Mouse (Mus musculus) liver, embryonic 11.5 days (tissue): Measurements from ENCODE around the gene Cpt1c. TPM values are rescaled to one million over a fixed set of nuclear protein-coding genes. Genes with fewer than 3 reads are reported as not detected.

Experiments
- ATAC-seq: fragments of 200-750 bp; cut with Nextera tagmentation; replicated peaks from 2 replicates; pipeline ENCODE4 v1.8.0; 2017; ENCODE audit warnings: moderate number of reproducible peaks, mild to moderate bottlenecking, moderate TSS enrichment, moderate library complexity; ENCODE audit not compliant: low FRiP score
- DNase-seq: peaks from one replicate; pipeline ENCODE4 v3.0.0-alpha.2; 2017; ENCODE audit warnings: low spot score
- H3K27ac ChIP-seq: fragments of 300-500 bp; sonication (generic); 2 replicates; pipeline ENCODE4 v1.5.1; 2014; ENCODE audit warnings: mild to moderate bottlenecking, low read depth, low read length, control low read depth
- H3K27me3 ChIP-seq: fragments of 300-500 bp; sonication (generic); replicated peaks from 2 replicates; pipeline ENCODE4 v1.6.1; 2014; ENCODE audit warnings: low read length, mixed read lengths; ENCODE audit not compliant: control insufficient read depth, insufficient read depth
- H3K36me3 ChIP-seq: fragments of 300-500 bp; sonication (generic); 2 replicates; pipeline ENCODE4 v1.6.1; 2014; ENCODE audit warnings: mild to moderate bottlenecking, low read length, moderate library complexity, mixed read lengths; ENCODE audit not compliant: control insufficient read depth, insufficient read depth
- H3K4me1 ChIP-seq: fragments of 300-500 bp; sonication (generic); replicated peaks from 2 replicates; pipeline ENCODE4 v1.6.1; 2014; ENCODE audit warnings: low read length, mixed read lengths; ENCODE audit not compliant: control insufficient read depth, insufficient read depth
- H3K4me2 ChIP-seq: fragments of 300-500 bp; sonication (generic); 2 replicates; pipeline ENCODE4 v1.6.1; 2014; ENCODE audit warnings: mild to moderate bottlenecking, control low read depth, moderate library complexity
- H3K4me3 ChIP-seq: fragments of 300-500 bp; sonication (generic); 2 replicates; pipeline ENCODE4 v1.5.1; 2014; ENCODE audit warnings: low read depth, low read length, control low read depth
- H3K9ac ChIP-seq: fragments of 300-500 bp; sonication (generic); 2 replicates; pipeline ENCODE4 v1.6.1; 2014; ENCODE audit warnings: low read depth, low read length, control low read depth
- H3K9me3 ChIP-seq: fragments of 300-500 bp; sonication (generic); 2 replicates; pipeline ENCODE4 v1.6.1; 2016; ENCODE audit warnings: low read length, inconsistent platforms, mixed read lengths; ENCODE audit not compliant: control insufficient read depth
- WGBS: fragments of 180-500 bp; shearing (Covaris S2); extraction: QIAGEN DNeasy Blood & Tissue Kit; methylation state at CpG from one replicate; pipeline ENCODE4 v1.1.7; 2014; 5-methylcytosine and 5-hydroxymethylcytosine counted together
- polyA plus RNA-seq: library from polyadenylated mRNA; unstranded; fragments of >200 nt; fragmentation: Nextera tagmentation; extraction: Ambion mirVana; gene quantifications from 2 replicates; pipeline ENCODE4 v1.2.1, GENCODE M21; 2014

Cpt1c gene
- polyA plus RNA-seq, 1 experiment from 2014 or later: 8.2 TPM

DNA sequence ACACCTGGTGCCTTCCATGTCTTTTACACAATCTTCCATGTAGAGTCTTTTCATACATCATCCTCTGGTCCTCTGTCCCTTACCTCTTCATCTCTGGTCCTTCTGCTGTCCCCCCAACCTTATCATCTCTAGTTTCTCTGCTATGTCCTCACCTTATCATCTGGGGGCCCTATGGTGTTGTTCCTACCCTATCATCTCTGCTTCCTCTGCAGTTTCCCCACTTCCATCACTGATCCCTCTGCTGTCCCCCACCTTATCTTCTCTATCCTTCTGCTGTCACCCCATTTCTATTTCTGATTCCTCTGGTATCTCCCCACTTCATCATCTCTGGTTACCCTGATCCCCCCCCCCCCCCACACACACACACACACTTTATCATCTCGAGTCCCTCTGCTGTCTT is 46.1 kb downstream of the Cpt1c start:
- Histone ChIP-seq H3K36me3 (peaks cover 11% of the 10 kb centered on the region; the same call in 1 of the 2 replicates), H3K27ac (peak overlapping the region; percentile 96), H3K4me1 (peaks cover 24% of the 10 kb centered on the region), H3K4me2 (peak overlapping the region; percentile 80), H3K27me3 (no peaks in the 10 kb centered on the region), H3K9me3 (no peaks in the 10 kb centered on the region), H3K4me3 (peak overlapping the region; percentile 99), H3K9ac (peak overlapping the region; percentile 92)
- WGBS: 6% methylated on average over 1 of the region's 1 CpGs
- ATAC-seq (peak; percentile 18), DNase-seq (no peak)

DNA sequence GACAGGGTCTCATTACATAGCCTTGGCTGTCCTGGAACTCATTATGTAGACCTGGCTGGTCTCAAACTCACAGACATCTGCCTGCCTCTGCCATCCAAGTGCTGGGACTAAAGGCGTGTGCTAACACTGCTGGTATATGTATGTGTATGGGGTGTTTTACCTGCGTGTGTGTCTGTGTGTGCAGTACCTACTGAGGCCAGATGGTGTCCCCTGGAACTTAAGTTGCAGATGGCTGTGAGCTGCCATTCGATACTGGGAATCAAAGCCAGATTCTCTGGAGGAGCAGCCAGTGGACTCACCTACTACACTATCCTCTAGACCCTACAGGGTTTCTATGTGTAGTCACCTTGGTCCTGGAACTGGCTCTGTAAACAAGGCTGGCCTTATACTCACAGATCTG is 49.2 kb downstream of the Cpt1c start:
- Histone ChIP-seq H3K27ac (no peak overlapping the region), H3K36me3 (peaks cover 22% of the 10 kb centered on the region), H3K9ac (no peak overlapping the region), H3K9me3 (no peaks in the 10 kb centered on the region), H3K4me2 (no peak overlapping the region), H3K4me1 (peaks cover 33% of the 10 kb centered on the region), H3K27me3 (no peaks in the 10 kb centered on the region), H3K4me3 (no peak overlapping the region)
- 67% methylated on average over 3 of the region's 3 CpGs for WGBS
- no peak for DNase-seq
- no peak for ATAC-seq

DNA sequence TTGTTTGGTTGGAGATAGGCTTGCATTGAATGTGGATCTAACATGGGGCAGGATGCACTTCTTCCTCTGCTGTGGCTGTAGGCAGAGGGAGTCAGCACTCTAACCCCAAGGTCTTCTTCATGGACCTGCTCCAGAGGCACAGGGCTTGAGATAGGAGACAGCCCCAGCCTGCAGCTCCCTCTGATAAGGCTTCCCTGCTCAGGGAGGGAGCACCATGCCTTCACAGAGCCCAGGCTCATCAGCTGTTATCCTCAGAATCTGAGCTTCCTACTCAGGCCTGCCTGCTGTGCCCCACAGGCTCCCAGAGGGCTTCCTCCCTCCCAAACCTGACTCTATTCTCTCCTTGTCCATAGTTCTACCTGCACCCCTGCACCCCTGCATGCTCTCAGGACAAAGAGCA is 52.1 kb downstream of the Cpt1c start:
- H3K4me2 ChIP-seq: peak overlapping the region; percentile 21
- peaks cover 29% of the 10 kb centered on the region for H3K4me1 ChIP-seq
- no peaks in the 10 kb centered on the region for H3K9me3 ChIP-seq
- no peak overlapping the region for H3K9ac ChIP-seq
- no peaks in the 10 kb centered on the region for H3K27me3 ChIP-seq
- peak overlapping the region; percentile 29; the same call in 1 of the 2 replicates for H3K27ac ChIP-seq
- DNase-seq (no peak), ATAC-seq (peak; percentile 85)
- no peak overlapping the region for H3K4me3 ChIP-seq
- H3K36me3 ChIP-seq: peaks cover 27% of the 10 kb centered on the region

DNA sequence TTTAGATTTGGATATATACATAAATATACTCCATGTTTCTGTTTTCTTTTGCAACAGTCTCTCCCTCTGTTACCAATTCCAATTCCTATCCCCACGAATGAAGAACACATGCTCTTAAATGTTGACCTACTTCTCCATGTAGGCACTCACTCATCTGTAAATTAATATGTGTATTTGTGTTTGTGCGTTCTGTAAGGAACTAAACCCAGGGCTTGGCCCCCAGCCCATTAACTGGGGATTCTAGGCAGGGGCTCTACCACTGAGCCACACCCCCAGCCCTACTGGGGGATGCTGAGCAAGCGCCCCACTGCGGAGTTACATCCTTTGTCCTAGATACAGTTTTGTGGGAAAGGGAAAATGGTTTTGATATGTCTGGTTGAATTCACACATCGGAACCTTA is 55.5 kb downstream of the Cpt1c start:
- ATAC-seq (no peak), DNase-seq (no peak)
- Histone ChIP-seq H3K9ac (no peak overlapping the region), H3K4me1 (peaks cover 24% of the 10 kb centered on the region), H3K4me3 (no peak overlapping the region), H3K27ac (no peak overlapping the region), H3K4me2 (no peak overlapping the region), H3K36me3 (peaks cover 25% of the 10 kb centered on the region), H3K9me3 (no peaks in the 10 kb centered on the region), H3K27me3 (no peaks in the 10 kb centered on the region)
- 94% methylated on average over 5 of the region's 5 CpGs for WGBS

DNA sequence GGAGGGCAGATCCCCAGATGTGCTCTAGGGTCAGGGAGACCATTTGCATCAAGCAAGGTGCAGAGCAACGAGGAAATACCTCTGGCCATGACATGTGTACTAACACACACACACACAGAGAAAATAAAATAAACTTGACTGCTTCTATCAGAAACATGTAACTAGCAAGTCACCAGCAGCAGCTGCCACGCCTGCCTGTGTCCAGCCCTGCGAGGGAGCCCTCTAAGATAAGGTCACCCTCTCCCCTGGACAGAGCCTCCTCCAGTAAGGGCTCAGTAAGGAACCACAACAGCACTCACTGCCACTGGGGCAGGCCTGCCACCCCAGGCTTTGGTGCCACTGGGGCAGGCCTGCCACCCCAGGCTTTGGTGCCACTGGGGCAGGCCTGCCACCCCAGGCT is 56.4 kb downstream of the Cpt1c start:
- Histone ChIP-seq H3K9me3 (no peaks in the 10 kb centered on the region), H3K4me2 (no peak overlapping the region), H3K4me1 (peaks cover 24% of the 10 kb centered on the region), H3K27ac (no peak overlapping the region), H3K27me3 (no peaks in the 10 kb centered on the region), H3K4me3 (no peak overlapping the region), H3K9ac (no peak overlapping the region), H3K36me3 (peaks cover 31% of the 10 kb centered on the region)
- ATAC-seq (no peak), DNase-seq (no peak)
- WGBS: 66% methylated on average over 3 of the region's 3 CpGs

DNA sequence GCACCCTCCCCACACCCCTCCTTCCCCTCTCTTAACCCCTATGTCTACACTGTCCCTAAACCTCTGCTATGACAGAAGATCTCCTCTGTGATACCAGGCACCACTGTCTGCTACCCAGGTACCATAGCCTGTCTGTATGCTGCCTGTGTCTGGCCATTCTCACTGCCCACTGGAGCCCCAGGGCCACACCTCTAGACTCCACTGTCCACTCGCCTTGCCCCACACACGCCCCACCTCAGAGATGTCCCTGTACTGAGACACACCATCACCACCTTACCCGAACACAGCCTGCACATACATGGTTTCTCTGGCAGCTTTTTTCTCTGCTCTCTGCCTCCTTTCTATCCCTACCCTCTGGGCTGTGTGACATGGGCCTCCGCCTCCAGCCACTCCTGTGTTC is 57.8 kb downstream of the Cpt1c start:
- H3K4me2 ChIP-seq: no peak overlapping the region
- H3K4me1 ChIP-seq: peaks cover 16% of the 10 kb centered on the region
- H3K27me3 ChIP-seq: no peaks in the 10 kb centered on the region
- no peak overlapping the region for H3K27ac ChIP-seq
- no peak overlapping the region for H3K9ac ChIP-seq
- WGBS: 93% methylated on average over 4 of the region's 4 CpGs
- DNase-seq (no peak), ATAC-seq (peak; percentile 14; the same call in 1 of the 2 replicates)
- no peak overlapping the region for H3K4me3 ChIP-seq
- peaks cover 26% of the 10 kb centered on the region for H3K36me3 ChIP-seq
- no peaks in the 10 kb centered on the region for H3K9me3 ChIP-seq

DNA sequence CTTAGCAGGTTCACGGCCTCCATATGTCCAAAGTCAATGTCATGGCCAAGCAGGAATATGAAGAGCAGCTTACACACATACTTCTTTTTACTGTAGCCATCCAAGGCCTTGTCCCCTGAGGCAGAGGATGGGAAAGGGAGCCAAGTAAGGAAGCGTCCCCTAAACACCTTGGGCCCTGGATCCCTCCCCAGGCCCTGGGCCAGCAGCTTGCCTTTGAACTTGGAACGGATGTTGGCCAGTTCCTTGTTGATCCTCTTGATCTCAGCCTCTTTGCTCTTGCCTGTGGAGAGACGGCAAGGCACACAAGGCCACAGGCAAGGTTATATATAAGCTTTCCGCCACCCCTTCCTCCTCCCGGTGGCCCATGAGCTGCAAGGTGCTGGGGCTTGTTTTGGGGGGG is 58.5 kb downstream of the Cpt1c start:
- Histone ChIP-seq H3K4me3 (no peak overlapping the region), H3K4me2 (no peak overlapping the region)

DNA sequence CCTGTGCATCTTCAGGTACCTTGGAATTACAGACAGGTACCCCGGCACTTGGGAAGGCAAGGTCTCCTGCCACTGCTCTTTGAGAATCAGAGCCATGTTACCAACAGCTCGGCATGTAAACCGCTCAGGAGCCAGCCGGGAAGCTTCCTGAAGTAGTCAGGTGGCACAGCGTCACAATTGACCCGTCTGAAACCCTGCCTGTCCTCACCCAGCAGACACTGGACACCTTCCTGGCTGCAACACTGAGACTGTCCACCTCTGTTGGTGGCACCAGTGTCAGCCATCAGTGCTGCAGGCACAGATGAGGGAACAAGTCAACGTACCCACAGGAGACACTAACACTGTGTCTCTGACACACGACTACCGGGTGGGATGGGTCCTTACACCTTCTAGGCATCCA is 59.3 kb downstream of the Cpt1c start:
- peaks cover 16% of the 10 kb centered on the region for H3K4me1 ChIP-seq
- 92% methylated on average over 9 of the region's 9 CpGs for WGBS
- ATAC-seq (no peak), DNase-seq (no peak)
- no peak overlapping the region for H3K4me2 ChIP-seq
- H3K9ac ChIP-seq: no peak overlapping the region
- H3K36me3 ChIP-seq: peaks cover 29% of the 10 kb centered on the region; the same call in 1 of the 2 replicates
- no peaks in the 10 kb centered on the region for H3K27me3 ChIP-seq
- H3K4me3 ChIP-seq: no peak overlapping the region
- no peaks in the 10 kb centered on the region for H3K9me3 ChIP-seq
- no peak overlapping the region for H3K27ac ChIP-seq

More for the DNA sequence above, 58.5 kb downstream of the Cpt1c start:
- Histone ChIP-seq H3K36me3 (peaks cover 25% of the 10 kb centered on the region; the same call in 1 of the 2 replicates), H3K4me1 (peaks cover 16% of the 10 kb centered on the region), H3K27me3 (no peaks in the 10 kb centered on the region), H3K9ac (no peak overlapping the region), H3K9me3 (no peaks in the 10 kb centered on the region), H3K27ac (no peak overlapping the region)
- ATAC-seq: no peak
- 93% methylated on average over 6 of the region's 6 CpGs for WGBS
- DNase-seq: no peak

DNA sequence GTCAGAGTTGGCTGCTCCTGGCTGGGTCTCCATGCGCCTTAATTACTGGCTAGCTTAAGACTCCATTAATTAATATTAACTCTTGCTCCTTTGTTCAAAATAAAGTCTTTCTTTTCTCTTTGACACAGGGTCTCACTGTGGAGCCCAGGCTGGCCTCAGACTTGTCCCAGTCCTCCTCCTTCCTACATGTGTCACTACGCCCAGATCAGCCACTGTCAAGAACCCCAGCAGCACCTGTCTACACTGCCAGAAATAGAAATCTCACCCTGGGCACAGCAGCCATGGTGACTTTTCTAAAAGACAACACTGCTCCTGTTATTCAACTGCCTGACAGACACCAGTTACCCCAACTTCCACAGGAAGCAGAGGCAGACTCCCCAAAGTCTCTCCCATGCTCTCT is 60.3 kb downstream of the Cpt1c start:
- H3K4me3 ChIP-seq: no peak overlapping the region
- ATAC-seq (no peak), DNase-seq (no peak)
- H3K9me3 ChIP-seq: no peaks in the 10 kb centered on the region
- 97% methylated on average over 2 of the region's 2 CpGs for WGBS
- H3K36me3 ChIP-seq: peaks cover 27% of the 10 kb centered on the region; the same call in 1 of the 2 replicates
- H3K27ac ChIP-seq: no peak overlapping the region
- H3K27me3 ChIP-seq: no peaks in the 10 kb centered on the region
- peaks cover 16% of the 10 kb centered on the region for H3K4me1 ChIP-seq
- H3K4me2 ChIP-seq: no peak overlapping the region
- no peak overlapping the region for H3K9ac ChIP-seq
